Mouse (Mus musculus) liver, embryonic 14.5 days (tissue): ENCODE measurements around the gene Ppm1l. TPM values are rescaled to one million over a fixed set of nuclear protein-coding genes. Genes with fewer than 3 reads are reported as not detected.

Experiments used
- ATAC-seq: fragments of 200-750 bp; cut with Nextera tagmentation; 2 replicates; pipeline ENCODE4 v1.8.0; 2017; ENCODE audit warnings: moderate number of reproducible peaks, mild to moderate bottlenecking, moderate library complexity; ENCODE audit not compliant: insufficient read depth
- DNase-seq, 3 experiments: peaks; one replicate each; pipeline ENCODE4 v3.0.0-alpha.2; 2012 to 2013; ENCODE audit warnings: low read depth in 3 of 3, low spot score in 3 of 3
- H3K27ac ChIP-seq: fragments of 300-500 bp; sonication (generic); 2 replicates; pipeline ENCODE4 v1.5.1; 2014; ENCODE audit warnings: moderate library complexity, mild to moderate bottlenecking, control low read depth, inconsistent platforms
- H3K27me3 ChIP-seq: fragments of 300-500 bp; sonication (generic); 2 replicates; pipeline ENCODE4 v1.6.1; 2014; ENCODE audit warnings: mild to moderate bottlenecking, low read length, moderate library complexity; ENCODE audit not compliant: control insufficient read depth, insufficient read depth
- H3K36me3 ChIP-seq: fragments of 300-500 bp; sonication (generic); replicated peaks from 2 replicates; pipeline ENCODE4 v1.6.1; 2014; ENCODE audit warnings: low read depth; ENCODE audit not compliant: control insufficient read depth, insufficient read depth
- H3K4me1 ChIP-seq, 2 experiments: fragments of 200-500 bp in 1 of 2; fragments of 300-500 bp in 1 of 2; sonication (generic) in 1 of 2; replicated peaks; 2 replicates each; pipeline ENCODE4 v1.6.1; 2012 to 2014; ENCODE audit warnings: antibody characterized with exemption in 1 of 2, inconsistent platforms in 1 of 2, low read length in 1 of 2; ENCODE audit not compliant: control insufficient read depth in 2 of 2, insufficient read depth in 2 of 2
- H3K4me2 ChIP-seq: fragments of 300-500 bp; sonication (generic); 2 replicates; pipeline ENCODE4 v1.6.1; 2014; ENCODE audit warnings: low read depth, mild to moderate bottlenecking, control low read depth, moderate library complexity
- H3K4me3 ChIP-seq, 2 experiments: fragments of 200-500 bp in 1 of 2; fragments of 300-500 bp in 1 of 2; sonication (generic) in 1 of 2; 2 replicates each; pipeline ENCODE4 v1.5.1; 2012 to 2014; ENCODE audit warnings: low read depth in 2 of 2, low read length in 2 of 2, mild to moderate bottlenecking in 2 of 2, control low read depth in 1 of 2, inconsistent platforms in 1 of 2, moderate library complexity in 1 of 2; ENCODE audit not compliant: insufficient read depth in 1 of 2
- H3K9ac ChIP-seq: fragments of 300-500 bp; sonication (generic); replicated peaks from 2 replicates; pipeline ENCODE4 v1.6.1; 2014; ENCODE audit warnings: mild to moderate bottlenecking, control low read depth, moderate library complexity
- H3K9me3 ChIP-seq: fragments of 300-500 bp; sonication (generic); 2 replicates; pipeline ENCODE4 v1.6.1; 2016; ENCODE audit warnings: low read length, mixed read lengths; ENCODE audit not compliant: control insufficient read depth
- CTCF ChIP-seq: IDR thresholded peaks from 2 replicates; pipeline ENCODE4 v1.5.1; 2016; ENCODE audit warnings: antibody characterized with exemption, low read depth, control low read depth
- EP300 ChIP-seq: IDR thresholded peaks from 2 replicates; pipeline ENCODE4 v1.6.1; 2016; ENCODE audit warnings: antibody characterized with exemption, low read depth
- WGBS: fragments of 180-500 bp; shearing (Covaris S2); extraction: QIAGEN DNeasy Blood & Tissue Kit; methylation state at CpG from one replicate; pipeline ENCODE4 v1.1.7; 2014; ENCODE audit not compliant: insufficient replicate concordance; 5-methylcytosine and 5-hydroxymethylcytosine counted together
- polyA plus RNA-seq, 2 experiments: library from polyadenylated mRNA; depleted of rRNA in 1 of 2; stranded (reverse) in 1 of 2; unstranded in 1 of 2; fragments of >200 nt; fragmentation: Nextera tagmentation in 1 of 2; extraction: Ambion mirVana in 1 of 2; gene quantifications; 2 replicates each; pipeline versions ENCODE4 v1.2.1 to v1.2.3; 2012 to 2014

Ppm1l gene
- polyA plus RNA-seq, 2 experiments, result 2.4 to 3.7 TPM

DNA sequence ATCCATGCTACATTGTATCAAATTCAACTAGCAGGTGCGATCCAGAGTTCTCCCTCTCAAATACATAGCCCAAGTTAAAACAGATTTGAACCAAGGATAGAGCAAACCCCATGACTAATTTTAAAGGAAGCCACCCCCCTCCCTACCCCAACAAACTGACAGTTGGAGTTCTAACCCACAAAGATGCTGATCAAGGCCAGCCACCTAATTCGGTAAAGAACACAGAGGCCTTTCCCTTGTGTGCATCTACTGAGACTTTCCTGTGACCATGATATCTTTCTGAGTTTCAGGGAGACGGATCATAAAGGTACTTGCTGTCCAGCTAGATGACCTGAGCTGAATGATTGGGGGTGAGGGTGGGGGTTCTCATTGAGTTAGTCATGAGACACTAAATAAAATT, 168.7 kb downstream of the Ppm1l start:
- no peak overlapping the region for H3K9ac ChIP-seq
- no peak for TF ChIP-seq EP300
- H3K4me1 ChIP-seq, result no peaks in the 10 kb centered on the region
- no peaks in the 10 kb centered on the region for H3K9me3 ChIP-seq
- no peak for ATAC-seq
- H3K36me3 ChIP-seq, result no peaks in the 10 kb centered on the region
- no peak for DNase-seq
- H3K4me2 ChIP-seq, result no peak overlapping the region
- no peak overlapping the region for H3K4me3 ChIP-seq
- H3K27ac ChIP-seq, result no peak overlapping the region
- 46% methylated on average over 3 of the region's 3 CpGs for WGBS
- no peaks in the 10 kb centered on the region for H3K27me3 ChIP-seq

DNA sequence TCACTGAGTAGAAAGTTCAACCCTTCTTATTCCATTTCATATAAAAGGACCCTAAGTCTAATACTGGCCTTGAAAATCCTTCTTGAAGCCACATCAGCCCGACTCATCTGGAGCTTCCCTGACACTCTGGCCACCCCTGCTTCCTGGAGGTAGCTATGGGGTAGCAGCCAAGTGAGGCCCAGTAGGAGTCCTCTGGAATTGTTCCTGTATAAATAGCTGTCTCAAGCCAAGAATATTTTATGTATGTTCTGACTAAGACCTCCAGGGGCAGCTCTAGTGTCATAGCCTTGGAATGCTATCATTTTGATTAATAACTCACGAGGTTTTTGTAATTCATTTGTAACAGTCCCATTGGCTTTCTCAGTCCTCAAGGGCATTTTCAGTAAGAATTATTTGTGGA, 169.1 kb downstream of the Ppm1l start:
- no peak overlapping the region for H3K4me2 ChIP-seq
- no peak for DNase-seq
- no peaks in the 10 kb centered on the region for H3K36me3 ChIP-seq
- H3K9ac ChIP-seq, result no peak overlapping the region
- no peak overlapping the region for H3K4me3 ChIP-seq
- no peaks in the 10 kb centered on the region for H3K27me3 ChIP-seq
- H3K9me3 ChIP-seq, result no peaks in the 10 kb centered on the region
- ATAC-seq, result no peak
- 63% methylated on average over 2 of the region's 2 CpGs for WGBS
- H3K27ac ChIP-seq, result no peak overlapping the region
- H3K4me1 ChIP-seq, result no peaks in the 10 kb centered on the region
- TF ChIP-seq EP300 (no peak), CTCF (no peak)

DNA sequence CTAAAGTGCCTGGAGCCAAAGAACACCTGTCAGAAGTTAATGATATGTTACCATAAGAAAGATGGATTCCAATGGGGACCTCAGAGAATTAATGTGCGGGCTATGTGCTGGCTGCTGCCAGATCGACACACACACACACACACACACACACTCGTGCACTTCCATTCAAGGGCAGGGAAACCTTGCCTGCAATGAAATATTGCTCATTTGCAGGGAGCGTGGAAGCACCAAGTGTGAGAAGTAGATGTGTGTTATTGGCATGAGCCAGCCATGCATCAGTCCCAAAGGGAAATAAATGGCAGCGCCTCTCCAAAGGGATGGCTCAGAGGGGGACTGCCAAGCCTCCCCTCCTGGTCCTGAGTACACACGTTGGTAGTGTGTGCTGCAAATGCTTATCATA, 170.8 kb downstream of the Ppm1l start:
- no peaks in the 10 kb centered on the region for H3K9me3 ChIP-seq
- H3K27me3 ChIP-seq, result no peaks in the 10 kb centered on the region
- 71% methylated on average over 6 of the region's 6 CpGs for WGBS
- no peaks in the 10 kb centered on the region for H3K36me3 ChIP-seq
- no peak for ATAC-seq
- H3K9ac ChIP-seq, result no peak overlapping the region
- DNase-seq, result no peak
- no peak overlapping the region for H3K4me3 ChIP-seq
- no peak overlapping the region for H3K27ac ChIP-seq
- no peak for TF ChIP-seq EP300
- TF ChIP-seq CTCF, result no peak
- no peaks in the 10 kb centered on the region for H3K4me1 ChIP-seq
- H3K4me2 ChIP-seq, result no peak overlapping the region

DNA sequence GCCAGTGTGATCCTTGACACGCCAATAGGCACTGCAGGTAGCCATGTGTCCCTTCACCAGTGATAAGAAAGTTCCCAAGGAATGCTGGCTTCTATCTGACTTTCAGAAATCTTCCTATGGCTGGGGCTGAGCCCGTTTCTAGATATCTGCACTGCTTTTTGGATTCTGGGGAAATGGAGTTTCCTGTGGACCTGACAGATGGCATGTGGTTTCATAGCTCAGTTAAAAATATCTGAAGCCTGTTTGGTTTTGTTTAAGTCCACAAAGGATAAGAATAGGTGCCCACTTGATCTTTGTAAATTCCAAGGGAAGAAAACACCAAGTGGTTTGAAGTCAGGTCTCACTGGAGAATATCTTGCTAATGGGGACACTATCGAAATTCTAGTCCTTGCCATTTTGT, 173.0 kb downstream of the Ppm1l start:
- H3K4me2 ChIP-seq, result no peak overlapping the region
- no peak overlapping the region for H3K9ac ChIP-seq
- DNase-seq (no peak), ATAC-seq (no peak)
- no peaks in the 10 kb centered on the region for H3K4me1 ChIP-seq
- H3K27me3 ChIP-seq, result no peaks in the 10 kb centered on the region
- no peak overlapping the region for H3K27ac ChIP-seq
- H3K4me3 ChIP-seq, result no peak overlapping the region
- H3K9me3 ChIP-seq, result no peaks in the 10 kb centered on the region
- no peak for TF ChIP-seq EP300
- no peak for TF ChIP-seq CTCF
- no peaks in the 10 kb centered on the region for H3K36me3 ChIP-seq
- WGBS, result 36% methylated on average over 3 of the region's 3 CpGs

DNA sequence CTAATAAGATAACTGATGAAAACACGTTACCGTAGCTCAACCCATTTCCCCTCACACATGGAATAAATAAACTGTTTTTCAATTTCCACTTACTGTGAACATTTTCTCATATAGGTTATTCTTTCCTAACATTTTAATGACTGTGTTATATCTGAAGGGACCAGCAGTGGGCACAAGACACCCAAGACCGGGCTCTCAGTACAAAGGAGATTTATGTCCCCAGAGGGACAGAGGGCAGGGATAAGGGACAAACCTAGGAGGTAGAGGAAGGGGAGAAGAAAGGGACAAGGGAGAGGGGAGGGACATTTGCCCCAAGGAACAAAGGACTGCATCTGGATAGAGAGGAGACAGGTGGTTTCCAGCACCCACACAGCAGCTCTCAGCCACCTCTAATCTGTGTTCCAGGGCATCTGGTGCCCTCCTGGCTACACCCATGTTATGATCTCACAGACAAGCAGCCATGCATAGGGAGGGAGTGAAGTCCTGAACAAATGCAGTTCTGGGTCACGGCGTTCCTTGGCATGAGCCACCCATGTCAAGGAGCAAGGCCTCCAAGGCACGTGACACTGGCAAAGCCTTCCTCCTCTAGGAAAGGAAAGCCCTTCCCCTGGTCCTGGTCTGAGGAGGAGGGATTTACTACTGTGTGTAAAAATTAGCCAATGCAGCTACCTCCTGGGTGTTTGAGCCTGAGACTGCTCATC, 174.5 kb downstream of the Ppm1l start:
- Histone ChIP-seq H3K4me2 (no peak overlapping the region), H3K4me3 (no peak overlapping the region), H3K9ac (no peak overlapping the region), H3K4me1 (no peaks in the 10 kb centered on the region), H3K27ac (no peak overlapping the region), H3K36me3 (no peaks in the 10 kb centered on the region), H3K9me3 (no peaks in the 10 kb centered on the region), H3K27me3 (no peaks in the 10 kb centered on the region)
- WGBS, result 81% methylated on average over 6 of the region's 6 CpGs
- DNase-seq, result no peak
- no peak for TF ChIP-seq EP300
- no peak for TF ChIP-seq CTCF
- ATAC-seq, result no peak
